Mouse (Mus musculus): Measurements from ENCODE around the gene Nfkbil1. TPM values are rescaled to one million over a fixed set of nuclear protein-coding genes. Genes with fewer than 3 reads are reported as not detected.

The Nfkbil1 gene
- polyA plus RNA-seq, 1 experiment = 36.3 TPM

DNA sequence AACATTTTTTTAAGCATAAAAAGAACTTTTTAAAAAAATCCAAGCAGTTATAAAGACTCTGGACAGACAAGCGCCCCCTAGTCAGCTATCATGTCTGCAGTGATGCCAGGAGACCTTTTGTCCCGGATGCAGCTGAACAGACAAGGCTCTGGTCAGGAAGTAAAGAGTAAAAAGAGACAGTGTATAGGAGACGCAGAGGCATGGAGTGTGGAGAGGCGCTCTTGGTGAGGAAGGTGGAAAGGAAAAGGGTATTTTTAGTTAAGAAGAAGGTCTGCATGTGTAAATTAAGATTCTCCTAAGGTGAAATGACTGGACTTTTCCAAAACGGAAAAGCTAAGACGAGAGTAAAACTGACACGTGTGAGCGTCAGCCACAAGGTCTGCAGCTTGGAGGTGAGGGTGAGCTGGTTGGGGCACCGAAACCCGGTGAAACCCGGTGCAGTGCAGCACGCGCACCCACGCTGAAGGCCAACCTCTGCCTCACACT lies 9.0 kb downstream of the Nfkbil1 start:
- H3K36me3 ChIP-seq (ENCODE audit: control insufficient read depth, insufficient read depth, low read length) = peaks cover 34% of the 10 kb centered on the region
- H3K4me3 ChIP-seq (ENCODE audit: low read depth, low read length) = no peak overlapping the region
- peaks cover 6% of the 10 kb centered on the region; the same call in 1 of the 2 replicates for H3K4me1 ChIP-seq (ENCODE audit: control insufficient read depth, insufficient read depth, insufficient read length, low read length)
- H3K27me3 ChIP-seq (ENCODE audit: control insufficient read depth, insufficient read depth, low read length) = no peaks in the 10 kb centered on the region
- WGBS = 74% methylated on average over 14 of the region's 14 CpGs
- H3K27ac ChIP-seq (ENCODE audit: insufficient read depth, low read depth, low read length) = no peak overlapping the region
- TF ChIP-seq CTCF (IDR thresholded peaks at IDR 0.05; ENCODE audit: extremely low read depth, insufficient read length, insufficient replicate concordance, low read depth, low read length) (no peak), POLR2A (IDR thresholded peaks at IDR 0.05; ENCODE audit: low read depth, low read length) (no peak)

DNA sequence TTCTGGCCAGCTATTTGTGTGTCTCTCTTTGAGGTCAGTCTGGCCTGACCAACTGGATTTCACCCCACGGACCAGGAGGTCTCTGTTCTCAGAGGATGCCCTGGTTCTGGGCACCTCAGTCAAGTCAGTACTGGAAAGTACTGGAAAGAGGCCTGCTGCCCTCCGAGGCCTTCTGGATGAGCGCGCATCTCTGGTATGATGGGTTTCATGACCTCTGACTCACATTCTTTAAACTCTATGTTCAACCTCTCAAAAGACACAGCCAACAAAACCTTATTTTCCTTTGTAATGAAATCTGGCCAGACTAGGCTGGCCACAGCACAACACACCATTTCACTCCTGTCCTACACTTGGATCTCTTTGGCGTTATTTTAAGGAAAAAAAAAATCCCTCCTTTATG lies 10.1 kb downstream of the Nfkbil1 start:
- Histone ChIP-seq H3K27ac (ENCODE audit: insufficient read depth, low read depth, low read length) (no peak overlapping the region), H3K4me3 (ENCODE audit: low read depth, low read length) (no peak overlapping the region), H3K4me1 (ENCODE audit: control insufficient read depth, insufficient read depth, insufficient read length, low read length) (peaks cover 8% of the 10 kb centered on the region; the same call in 1 of the 2 replicates), H3K36me3 (ENCODE audit: control insufficient read depth, insufficient read depth, low read length) (peaks cover 28% of the 10 kb centered on the region), H3K27me3 (ENCODE audit: control insufficient read depth, insufficient read depth, low read length) (no peaks in the 10 kb centered on the region)
- 93% methylated on average over 5 of the region's 5 CpGs for WGBS
- TF ChIP-seq POLR2A (IDR thresholded peaks at IDR 0.05; ENCODE audit: low read depth, low read length) (no peak), CTCF (IDR thresholded peaks at IDR 0.05; ENCODE audit: extremely low read depth, insufficient read length, insufficient replicate concordance, low read depth, low read length) (no peak)

DNA sequence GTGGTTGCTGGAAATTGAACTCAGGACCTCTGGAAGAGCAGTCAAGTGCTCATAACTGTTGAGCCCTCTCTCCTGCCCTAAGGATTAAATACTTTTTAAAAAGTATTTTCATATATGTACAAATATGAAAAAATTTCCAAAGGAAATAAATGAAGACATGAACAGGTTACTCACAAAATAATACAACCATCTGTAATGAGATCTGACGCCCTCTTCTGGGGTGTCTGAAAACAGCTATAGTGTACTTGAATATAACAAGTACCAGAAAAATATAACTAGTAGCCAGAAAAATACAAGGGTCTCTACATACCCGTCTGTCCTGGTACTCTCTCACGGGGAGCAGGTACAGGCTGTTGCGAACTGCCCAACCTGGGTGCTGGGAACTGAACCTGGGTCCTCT lies 11.0 kb downstream of the Nfkbil1 start:
- Histone ChIP-seq H3K36me3 (ENCODE audit: control insufficient read depth, insufficient read depth, low read length) (peaks cover 32% of the 10 kb centered on the region), H3K27ac (ENCODE audit: insufficient read depth, low read depth, low read length) (no peak overlapping the region), H3K27me3 (ENCODE audit: control insufficient read depth, insufficient read depth, low read length) (no peaks in the 10 kb centered on the region), H3K4me1 (ENCODE audit: control insufficient read depth, insufficient read depth, insufficient read length, low read length) (peaks cover 13% of the 10 kb centered on the region), H3K4me3 (ENCODE audit: low read depth, low read length) (no peak overlapping the region)
- 95% methylated on average over 4 of the region's 4 CpGs for WGBS
- TF ChIP-seq CTCF (IDR thresholded peaks at IDR 0.05; ENCODE audit: extremely low read depth, insufficient read length, insufficient replicate concordance, low read depth, low read length) (no peak), POLR2A (IDR thresholded peaks at IDR 0.05; ENCODE audit: low read depth, low read length) (no peak)

DNA sequence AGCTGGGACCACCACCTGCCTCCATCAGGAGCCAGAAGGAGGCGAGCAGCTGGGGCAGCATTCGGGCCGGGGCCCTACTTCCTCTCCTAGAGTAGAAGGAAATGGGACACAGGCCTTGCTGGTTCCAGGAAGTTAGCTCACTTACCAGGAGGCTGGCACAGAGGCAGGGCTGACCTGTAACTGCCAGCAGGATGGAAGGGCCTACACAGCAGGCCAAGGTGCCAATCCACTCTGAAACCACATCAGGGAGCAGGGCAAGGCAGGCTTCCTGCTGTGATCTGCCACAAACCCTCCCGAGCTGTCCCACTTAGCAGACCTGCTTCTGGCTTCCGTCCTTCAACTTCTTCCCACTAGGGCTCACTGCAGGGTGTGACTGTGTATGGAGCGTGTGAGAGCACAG lies 13.3 kb downstream of the Nfkbil1 start:
- 64% methylated on average over 6 of the region's 6 CpGs for WGBS
- H3K27ac ChIP-seq (ENCODE audit: insufficient read depth, low read depth, low read length) = peak overlapping the region; percentile 7; the same call in 1 of the 2 replicates
- peaks cover 17% of the 10 kb centered on the region for H3K36me3 ChIP-seq (ENCODE audit: control insufficient read depth, insufficient read depth, low read length)
- TF ChIP-seq CTCF (IDR thresholded peaks at IDR 0.05; ENCODE audit: extremely low read depth, insufficient read length, insufficient replicate concordance, low read depth, low read length) = no peak
- no peak for TF ChIP-seq POLR2A (IDR thresholded peaks at IDR 0.05; ENCODE audit: low read depth, low read length)
- H3K27me3 ChIP-seq (ENCODE audit: control insufficient read depth, insufficient read depth, low read length) = no peaks in the 10 kb centered on the region
- peaks cover 18% of the 10 kb centered on the region for H3K4me1 ChIP-seq (ENCODE audit: control insufficient read depth, insufficient read depth, insufficient read length, low read length)
- H3K4me3 ChIP-seq (ENCODE audit: low read depth, low read length) = no peak overlapping the region

DNA sequence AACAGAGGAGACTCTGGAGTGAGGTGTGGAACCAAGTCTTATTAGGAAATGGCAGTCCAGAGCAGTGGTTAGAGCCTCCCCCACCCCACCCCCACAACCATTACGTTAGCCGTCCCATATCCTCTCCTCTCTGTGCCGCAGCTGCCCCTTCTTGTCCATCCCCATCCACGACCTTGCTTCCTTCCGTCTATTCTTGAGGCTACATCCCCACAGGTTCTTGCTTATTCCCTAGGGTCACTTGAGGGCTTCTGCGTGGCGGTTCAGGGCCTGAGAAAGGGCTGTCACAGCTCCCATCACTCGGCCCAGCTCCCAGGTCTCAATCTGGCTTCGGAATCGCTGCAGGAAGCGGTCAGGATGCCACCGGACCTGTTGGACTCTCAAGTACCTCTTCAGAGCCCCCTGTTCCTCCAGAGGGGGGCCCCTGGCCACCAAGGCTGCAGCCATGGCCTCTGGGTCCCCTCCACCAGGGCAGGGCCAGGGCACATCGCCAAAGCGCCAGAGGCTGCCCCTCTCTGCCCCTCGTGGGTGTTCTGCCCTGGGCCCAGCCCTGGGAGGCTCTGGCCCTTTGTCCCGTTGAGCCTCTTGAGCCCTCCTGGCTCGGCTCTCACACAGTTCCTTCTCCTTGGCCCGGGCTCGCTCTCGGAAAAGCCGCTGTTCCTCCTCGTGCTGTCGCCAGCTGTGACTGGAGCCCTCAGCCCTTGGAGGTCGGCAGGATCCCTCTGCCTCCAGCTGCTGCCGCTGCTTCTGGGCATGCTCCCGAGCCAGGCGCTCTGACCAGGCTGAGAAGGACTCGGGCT lies 15.2 kb downstream of the Nfkbil1 start, which contains the start of gene Gm16181:
Gm16181 (plus strand) TSS at position 679 of the 797 bp plus-strand sequence.
- TF ChIP-seq CTCF (IDR thresholded peaks at IDR 0.05; ENCODE audit: extremely low read depth, insufficient read length, insufficient replicate concordance, low read depth, low read length) = no peak
- TF ChIP-seq POLR2A (IDR thresholded peaks at IDR 0.05; ENCODE audit: low read depth, low read length) = no peak

DNA sequence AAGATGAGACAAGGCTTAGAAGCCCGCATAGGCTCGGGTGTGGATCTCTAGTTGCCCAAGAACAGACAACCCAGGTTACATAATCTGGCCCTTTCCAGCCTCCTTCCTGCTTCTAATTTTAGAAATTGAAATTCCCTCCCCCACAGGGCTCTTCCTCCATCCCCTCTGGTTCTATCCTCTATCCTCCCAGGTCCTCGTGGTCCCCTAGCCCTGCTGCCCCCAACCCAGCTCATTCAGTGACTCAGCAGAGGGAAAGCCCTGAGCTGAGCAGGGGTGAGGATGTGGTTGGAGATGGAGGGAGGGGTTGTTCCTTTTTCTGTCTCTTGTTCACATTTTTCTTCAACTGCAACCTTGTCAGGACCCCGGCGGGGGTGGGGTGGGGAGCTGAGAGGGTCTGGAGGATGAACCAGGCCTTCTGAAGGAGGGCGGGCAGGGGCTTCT lies 16.0 kb downstream of the Nfkbil1 start:
- no peaks in the 10 kb centered on the region for H3K27me3 ChIP-seq (ENCODE audit: control insufficient read depth, insufficient read depth, low read length)
- 0 out of 2 replicates have a peak overlapping the region, but pooled peaks have one; percentile 6 for H3K27ac ChIP-seq (ENCODE audit: insufficient read depth, low read depth, low read length)
- H3K36me3 ChIP-seq (ENCODE audit: control insufficient read depth, insufficient read depth, low read length) = peaks cover 12% of the 10 kb centered on the region
- H3K4me3 ChIP-seq (ENCODE audit: low read depth, low read length) = no peak overlapping the region
- TF ChIP-seq CTCF (IDR thresholded peaks at IDR 0.05; ENCODE audit: extremely low read depth, insufficient read length, insufficient replicate concordance, low read depth, low read length) (no peak), POLR2A (IDR thresholded peaks at IDR 0.05; ENCODE audit: low read depth, low read length) (no peak)
- WGBS = 60% methylated on average over 6 of the region's 6 CpGs
- peaks cover 18% of the 10 kb centered on the region for H3K4me1 ChIP-seq (ENCODE audit: control insufficient read depth, insufficient read depth, insufficient read length, low read length)

More for the DNA sequence above, 15.2 kb downstream of the Nfkbil1 start, which contains the start of gene Gm16181:
- H3K4me1 ChIP-seq (ENCODE audit: control insufficient read depth, insufficient read depth, insufficient read length, low read length) = peaks cover 18% of the 10 kb centered on the region
- no peaks in the 10 kb centered on the region for H3K27me3 ChIP-seq (ENCODE audit: control insufficient read depth, insufficient read depth, low read length)
- no peak within 1 kb of the TSS for H3K4me3 ChIP-seq (ENCODE audit: low read depth, low read length)
- peaks cover 15% of the 10 kb centered on the region for H3K36me3 ChIP-seq (ENCODE audit: control insufficient read depth, insufficient read depth, low read length)
- 70% methylated on average over 28 of the region's 28 CpGs for WGBS
- H3K27ac ChIP-seq (ENCODE audit: insufficient read depth, low read depth, low read length) = no peak within 1 kb of the TSS

DNA sequence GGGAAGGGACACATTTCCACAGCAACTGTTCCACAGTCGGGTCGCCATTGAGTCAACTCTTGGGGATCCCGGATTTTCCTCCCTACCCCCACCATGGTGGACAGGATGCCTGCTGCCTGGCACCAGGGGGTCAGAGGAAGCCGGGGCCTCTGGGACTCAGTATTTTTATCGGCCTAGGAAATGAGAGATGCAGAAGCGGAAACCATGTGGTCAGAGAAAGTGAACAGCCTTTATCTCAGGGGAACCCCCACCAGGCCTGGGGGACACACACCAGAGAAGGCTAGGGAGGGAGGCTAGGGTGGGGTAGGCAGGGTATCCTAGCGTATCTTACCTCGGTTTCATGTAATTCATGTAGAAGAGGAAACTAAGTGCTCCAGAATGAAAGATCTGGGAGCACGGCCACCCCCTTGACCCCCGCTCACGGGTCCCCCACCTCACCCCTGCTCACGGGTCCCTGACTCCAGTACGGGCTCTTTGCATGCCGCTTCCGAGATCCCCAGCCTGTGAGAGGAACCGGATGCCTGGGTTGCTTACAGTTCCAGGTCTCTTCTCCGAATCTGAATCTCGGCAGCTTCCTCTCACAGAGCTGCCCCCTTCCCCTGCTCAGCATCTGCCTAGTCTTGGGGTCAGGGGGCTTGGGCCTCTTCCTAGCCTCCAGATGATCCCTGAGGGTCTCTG lies 16.9 kb downstream of the Nfkbil1 start:
- H3K27me3 ChIP-seq (ENCODE audit: control insufficient read depth, insufficient read depth, low read length) = no peaks in the 10 kb centered on the region
- TF ChIP-seq POLR2A (IDR thresholded peaks at IDR 0.05; ENCODE audit: low read depth, low read length) (no peak), CTCF (IDR thresholded peaks at IDR 0.05; ENCODE audit: extremely low read depth, insufficient read length, insufficient replicate concordance, low read depth, low read length) (no peak)
- WGBS = 80% methylated on average over 18 of the region's 18 CpGs
- no peak overlapping the region for H3K4me3 ChIP-seq (ENCODE audit: low read depth, low read length)
- H3K4me1 ChIP-seq (ENCODE audit: control insufficient read depth, insufficient read depth, insufficient read length, low read length) = peaks cover 18% of the 10 kb centered on the region
- peaks cover 12% of the 10 kb centered on the region for H3K36me3 ChIP-seq (ENCODE audit: control insufficient read depth, insufficient read depth, low read length)
- no peak overlapping the region for H3K27ac ChIP-seq (ENCODE audit: insufficient read depth, low read depth, low read length)
